Mouse (Mus musculus): ENCODE data around the gene Blnk. TPM values are rescaled to one million over a fixed set of nuclear protein-coding genes. Genes with fewer than 3 reads are reported as not detected.

Gene Blnk
- polyA plus RNA-seq, 1 experiment: 1.3 TPM

DNA sequence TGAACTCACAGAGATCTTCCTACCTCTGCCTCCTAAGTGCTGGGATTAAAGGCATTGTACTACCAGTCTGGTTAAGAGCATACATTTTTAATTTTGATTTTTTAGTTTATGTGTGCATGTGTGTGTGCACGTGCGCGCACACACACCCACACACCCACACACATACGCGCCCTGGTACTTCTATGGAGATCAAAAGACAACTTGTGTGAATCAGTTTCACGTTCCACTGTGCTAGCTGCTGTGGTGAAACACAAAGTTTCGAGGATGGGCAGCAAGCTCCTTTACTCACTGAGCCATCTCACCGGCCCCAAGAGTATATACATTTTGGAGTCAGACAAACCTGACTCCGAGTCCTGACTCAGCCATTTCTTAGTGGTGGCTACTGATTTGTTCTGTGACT lies 33.3 kb upstream of the Blnk start:
- H3K4me1 ChIP-seq (ENCODE audit: control insufficient read depth, insufficient read depth, low read length): no peaks in the 10 kb centered on the region
- TF ChIP-seq CTCF (IDR thresholded peaks at IDR 0.05; ENCODE audit: control insufficient read depth, insufficient read depth, insufficient replicate concordance, low read depth, low read length): no peak
- TF ChIP-seq POLR2A (IDR thresholded peaks at IDR 0.05; ENCODE audit: control insufficient read depth, low read depth, low read length): no peak
- no peaks in the 10 kb centered on the region for H3K36me3 ChIP-seq (ENCODE audit: control insufficient read depth, insufficient read depth, low read length)

DNA sequence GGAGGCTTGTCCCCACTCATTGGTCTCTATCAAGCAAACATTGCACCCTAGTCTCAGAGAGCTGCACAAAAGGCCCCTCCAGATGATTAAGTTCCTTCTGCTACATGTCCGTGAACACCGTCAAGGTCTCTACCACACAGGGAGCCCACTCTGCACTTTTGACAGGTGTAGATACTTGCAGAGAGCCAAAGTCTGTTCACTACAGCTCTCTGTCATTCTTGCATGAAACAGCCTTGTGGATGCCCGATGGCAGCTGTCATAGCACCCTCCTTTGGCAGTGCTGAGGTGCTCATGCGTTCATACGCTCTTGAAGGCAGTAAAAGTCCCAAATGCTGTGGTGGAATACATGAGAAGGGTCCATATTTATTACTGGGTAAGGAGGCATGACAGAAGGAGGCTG lies 32.7 kb upstream of the Blnk start:
- H3K4me1 ChIP-seq (ENCODE audit: control insufficient read depth, insufficient read depth, low read length): no peaks in the 10 kb centered on the region

More for the DNA sequence above, 33.3 kb upstream of the Blnk start:
- H3K27ac ChIP-seq (ENCODE audit: control insufficient read depth, insufficient read depth, low read depth, low read length): no peak overlapping the region
- H3K27me3 ChIP-seq (ENCODE audit: control insufficient read depth, insufficient read depth, low read length): no peaks in the 10 kb centered on the region
- H3K4me3 ChIP-seq (ENCODE audit: control insufficient read depth, low read depth, low read length): no peak overlapping the region

DNA sequence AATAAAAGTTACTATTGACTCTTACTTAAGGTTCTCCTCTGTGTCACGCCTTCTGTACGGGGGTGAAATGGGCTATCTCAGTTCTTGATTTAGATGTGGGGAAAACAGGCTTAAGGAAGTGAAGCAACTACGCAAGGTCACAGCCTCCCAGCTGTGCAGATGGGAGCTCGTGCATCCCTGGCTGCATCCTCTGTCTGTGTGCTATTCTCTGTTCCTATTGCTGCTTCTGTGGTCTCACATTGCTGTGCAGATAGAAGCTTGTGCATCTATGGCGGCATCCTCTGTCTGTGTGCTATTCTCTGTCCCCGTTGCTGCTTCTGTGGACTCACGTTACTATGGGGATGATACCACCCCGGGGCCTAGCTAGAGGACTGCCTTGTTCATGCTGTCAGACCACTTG lies 32.2 kb upstream of the Blnk start:
- H3K4me1 ChIP-seq (ENCODE audit: control insufficient read depth, insufficient read depth, low read length): no peaks in the 10 kb centered on the region
- H3K27me3 ChIP-seq (ENCODE audit: control insufficient read depth, insufficient read depth, low read length): no peaks in the 10 kb centered on the region
- H3K4me3 ChIP-seq (ENCODE audit: control insufficient read depth, low read depth, low read length): no peak overlapping the region
- no peak overlapping the region for H3K27ac ChIP-seq (ENCODE audit: control insufficient read depth, insufficient read depth, low read depth, low read length)
- TF ChIP-seq POLR2A (IDR thresholded peaks at IDR 0.05; ENCODE audit: control insufficient read depth, low read depth, low read length): no peak
- no peak for TF ChIP-seq CTCF (IDR thresholded peaks at IDR 0.05; ENCODE audit: control insufficient read depth, insufficient read depth, insufficient replicate concordance, low read depth, low read length)
- H3K36me3 ChIP-seq (ENCODE audit: control insufficient read depth, insufficient read depth, low read length): no peaks in the 10 kb centered on the region

More for the DNA sequence above, 32.7 kb upstream of the Blnk start:
- H3K27ac ChIP-seq (ENCODE audit: control insufficient read depth, insufficient read depth, low read depth, low read length): no peak overlapping the region
- no peaks in the 10 kb centered on the region for H3K27me3 ChIP-seq (ENCODE audit: control insufficient read depth, insufficient read depth, low read length)
- H3K4me3 ChIP-seq (ENCODE audit: control insufficient read depth, low read depth, low read length): no peak overlapping the region
- no peak for TF ChIP-seq POLR2A (IDR thresholded peaks at IDR 0.05; ENCODE audit: control insufficient read depth, low read depth, low read length)
- no peak for TF ChIP-seq CTCF (IDR thresholded peaks at IDR 0.05; ENCODE audit: control insufficient read depth, insufficient read depth, insufficient replicate concordance, low read depth, low read length)
- H3K36me3 ChIP-seq (ENCODE audit: control insufficient read depth, insufficient read depth, low read length): no peaks in the 10 kb centered on the region

DNA sequence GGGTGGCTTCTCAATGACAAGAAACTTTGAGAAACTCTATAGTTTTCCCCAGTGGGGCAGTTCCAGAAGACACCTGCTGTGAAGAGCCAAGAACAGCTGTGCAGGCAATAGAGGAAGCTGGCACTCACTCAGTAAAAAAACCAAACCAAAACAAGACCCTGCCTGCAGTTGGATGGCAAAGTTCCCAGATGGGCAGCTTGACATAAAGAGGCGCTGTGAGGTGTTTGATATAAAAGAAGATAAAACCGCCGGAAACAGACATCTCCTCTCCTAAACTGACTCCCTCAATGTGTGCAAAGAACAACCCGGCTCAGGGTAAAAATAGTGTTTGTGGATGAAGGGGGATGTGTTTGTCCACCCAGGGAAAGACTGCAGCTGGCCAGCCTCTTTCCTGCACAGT lies 27.9 kb upstream of the Blnk start:
- H3K27ac ChIP-seq (ENCODE audit: control insufficient read depth, insufficient read depth, low read depth, low read length): no peak overlapping the region
- TF ChIP-seq POLR2A (IDR thresholded peaks at IDR 0.05; ENCODE audit: control insufficient read depth, low read depth, low read length): no peak
- no peak for TF ChIP-seq CTCF (IDR thresholded peaks at IDR 0.05; ENCODE audit: control insufficient read depth, insufficient read depth, insufficient replicate concordance, low read depth, low read length)
- H3K36me3 ChIP-seq (ENCODE audit: control insufficient read depth, insufficient read depth, low read length): no peaks in the 10 kb centered on the region
- H3K27me3 ChIP-seq (ENCODE audit: control insufficient read depth, insufficient read depth, low read length): no peaks in the 10 kb centered on the region
- H3K4me3 ChIP-seq (ENCODE audit: control insufficient read depth, low read depth, low read length): no peak overlapping the region
- no peaks in the 10 kb centered on the region for H3K4me1 ChIP-seq (ENCODE audit: control insufficient read depth, insufficient read depth, low read length)

DNA sequence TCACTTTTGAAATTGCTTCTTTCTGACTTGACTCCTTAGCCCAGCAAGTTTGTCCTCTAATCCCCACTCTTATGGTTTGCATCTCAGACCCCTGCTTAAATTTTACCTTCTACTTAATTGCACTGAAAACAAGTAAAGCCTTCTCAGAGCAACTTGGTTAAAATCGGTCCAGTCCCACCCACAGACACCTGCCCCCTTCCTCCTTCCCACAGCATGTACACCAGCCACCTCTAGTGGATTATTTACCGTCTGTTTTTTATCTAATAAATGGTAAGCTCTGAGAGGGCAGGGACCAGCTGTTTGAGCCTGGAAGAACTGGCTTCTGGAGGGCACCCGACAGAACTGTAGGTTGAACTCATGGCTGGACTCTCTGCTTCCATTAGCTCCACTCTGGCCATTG lies 26.2 kb upstream of the Blnk start:
- no peak for TF ChIP-seq CTCF (IDR thresholded peaks at IDR 0.05; ENCODE audit: control insufficient read depth, insufficient read depth, insufficient replicate concordance, low read depth, low read length)
- no peak for TF ChIP-seq POLR2A (IDR thresholded peaks at IDR 0.05; ENCODE audit: control insufficient read depth, low read depth, low read length)
- Histone ChIP-seq H3K4me1 (ENCODE audit: control insufficient read depth, insufficient read depth, low read length) (no peaks in the 10 kb centered on the region), H3K36me3 (ENCODE audit: control insufficient read depth, insufficient read depth, low read length) (no peaks in the 10 kb centered on the region), H3K27me3 (ENCODE audit: control insufficient read depth, insufficient read depth, low read length) (no peaks in the 10 kb centered on the region), H3K27ac (ENCODE audit: control insufficient read depth, insufficient read depth, low read depth, low read length) (no peak overlapping the region), H3K4me3 (ENCODE audit: control insufficient read depth, low read depth, low read length) (no peak overlapping the region)

DNA sequence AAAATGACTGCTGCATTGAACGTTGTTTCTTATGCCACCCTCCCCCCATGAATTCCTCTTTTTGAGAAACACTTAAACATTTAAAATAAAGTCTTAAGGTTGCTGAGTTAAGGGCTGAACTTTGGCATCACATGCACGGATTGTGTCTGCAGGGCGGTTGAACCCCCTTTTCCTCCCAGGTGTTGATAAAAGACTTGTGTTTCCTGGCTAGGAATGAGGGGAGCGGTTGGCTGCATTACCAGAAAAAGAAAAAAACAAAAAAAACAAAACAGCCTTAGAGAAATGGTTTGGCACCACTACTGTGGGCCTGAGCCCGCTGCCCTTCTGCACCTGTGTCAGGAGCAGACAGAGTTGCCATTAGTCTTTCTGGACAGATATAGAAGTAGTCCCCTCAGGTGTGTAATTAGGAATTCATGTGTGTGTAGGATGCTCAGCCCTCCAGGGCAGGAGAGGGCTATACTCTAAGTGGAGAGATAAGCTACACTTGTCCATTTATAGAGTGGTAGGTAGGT lies 24.9 kb upstream of the Blnk start:
- H3K27me3 ChIP-seq (ENCODE audit: control insufficient read depth, insufficient read depth, low read length): no peaks in the 10 kb centered on the region
- TF ChIP-seq POLR2A (IDR thresholded peaks at IDR 0.05; ENCODE audit: control insufficient read depth, low read depth, low read length) (no peak), CTCF (IDR thresholded peaks at IDR 0.05; ENCODE audit: control insufficient read depth, insufficient read depth, insufficient replicate concordance, low read depth, low read length) (no peak)
- no peak overlapping the region for H3K27ac ChIP-seq (ENCODE audit: control insufficient read depth, insufficient read depth, low read depth, low read length)
- no peak overlapping the region for H3K4me3 ChIP-seq (ENCODE audit: control insufficient read depth, low read depth, low read length)
- H3K36me3 ChIP-seq (ENCODE audit: control insufficient read depth, insufficient read depth, low read length): no peaks in the 10 kb centered on the region
- H3K4me1 ChIP-seq (ENCODE audit: control insufficient read depth, insufficient read depth, low read length): no peaks in the 10 kb centered on the region

DNA sequence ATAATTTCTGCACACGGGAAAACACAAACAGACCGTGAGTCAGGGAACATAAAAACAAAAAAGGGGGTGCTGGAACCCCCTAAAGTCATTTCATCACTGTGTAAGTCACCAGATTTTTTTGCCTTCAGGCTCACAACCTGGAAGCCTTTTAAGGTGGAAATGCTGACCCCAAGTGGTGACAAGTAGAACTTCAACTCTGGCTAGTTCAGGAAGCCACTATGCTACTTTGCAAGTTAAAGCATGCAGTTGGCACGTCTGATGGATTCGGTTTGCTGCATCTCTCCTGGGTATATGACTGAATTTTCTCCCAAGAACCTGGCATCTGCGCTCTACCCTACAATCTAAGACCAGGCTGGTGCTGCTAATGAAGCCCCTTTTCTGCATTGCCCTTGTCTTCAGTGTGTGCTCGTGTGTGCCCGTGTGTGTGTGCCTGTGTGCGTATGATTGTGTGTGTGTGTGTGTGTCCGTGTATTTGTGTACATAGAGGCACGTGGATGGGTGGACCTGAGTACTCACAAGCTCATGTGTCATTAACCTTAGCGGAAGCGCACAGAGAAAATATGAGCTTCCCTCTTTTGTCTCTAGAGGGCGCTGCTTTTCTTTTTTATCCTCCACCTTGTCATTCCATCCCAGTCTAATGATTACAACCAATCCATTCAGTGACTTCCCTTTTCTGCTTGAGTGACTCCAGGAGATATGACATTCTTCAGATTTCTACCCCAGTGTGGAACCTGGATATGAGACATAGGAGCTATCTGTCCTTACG lies 21.8 kb upstream of the Blnk start:
- no peaks in the 10 kb centered on the region for H3K27me3 ChIP-seq (ENCODE audit: control insufficient read depth, insufficient read depth, low read length)
- no peaks in the 10 kb centered on the region for H3K36me3 ChIP-seq (ENCODE audit: control insufficient read depth, insufficient read depth, low read length)
- H3K4me1 ChIP-seq (ENCODE audit: control insufficient read depth, insufficient read depth, low read length): no peaks in the 10 kb centered on the region
- TF ChIP-seq CTCF (IDR thresholded peaks at IDR 0.05; ENCODE audit: control insufficient read depth, insufficient read depth, insufficient replicate concordance, low read depth, low read length): peak; percentile 53; the same call in 1 of the 2 replicates
- no peak for TF ChIP-seq POLR2A (IDR thresholded peaks at IDR 0.05; ENCODE audit: control insufficient read depth, low read depth, low read length)
- no peak overlapping the region for H3K4me3 ChIP-seq (ENCODE audit: control insufficient read depth, low read depth, low read length)
- no peak overlapping the region for H3K27ac ChIP-seq (ENCODE audit: control insufficient read depth, insufficient read depth, low read depth, low read length)
